Mouse (Mus musculus) heart, postnatal 0 days (tissue): ENCODE results near the gene Trex2.

Experiments used
- CTCF ChIP-seq: IDR thresholded peaks from 2 replicates; pipeline ENCODE4 v1.5.1; 2016; ENCODE audit warnings: antibody characterized with exemption, control low read depth, low read depth
- EP300 ChIP-seq: IDR thresholded peaks from 2 replicates; pipeline ENCODE4 v1.6.1; 2016; ENCODE audit warnings: antibody characterized with exemption, low read depth

DNA sequence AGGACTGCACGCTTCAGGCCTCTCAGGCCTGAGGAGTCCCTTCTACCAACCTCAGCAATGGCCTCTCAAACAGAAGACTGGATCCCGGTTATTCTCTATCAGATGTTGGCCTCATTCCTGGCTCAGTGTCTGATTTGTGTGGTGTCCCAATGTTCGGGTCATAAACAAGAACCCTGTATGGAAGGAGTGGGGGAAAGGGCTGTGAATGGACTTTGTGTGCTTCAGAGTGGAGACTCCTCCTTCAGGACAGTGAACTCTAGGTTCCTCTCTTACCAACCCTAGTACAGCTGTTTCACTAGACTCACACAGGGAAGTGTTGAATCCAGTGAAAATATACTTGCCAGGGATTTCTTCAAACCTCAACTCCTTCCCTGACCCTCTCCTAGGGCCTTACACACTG is 33.2 kb upstream of the Trex2 start:
- TF ChIP-seq CTCF (no peak), EP300 (no peak)
